Mouse (Mus musculus): ENCODE measurements at regions not wholly inside any gene's neighbourhood (a gene's known extent, or its start where the extent isn't known, plus 50 kb on each side); places are given as distances from the start of the nearest gene placed in this dataset.

DNA sequence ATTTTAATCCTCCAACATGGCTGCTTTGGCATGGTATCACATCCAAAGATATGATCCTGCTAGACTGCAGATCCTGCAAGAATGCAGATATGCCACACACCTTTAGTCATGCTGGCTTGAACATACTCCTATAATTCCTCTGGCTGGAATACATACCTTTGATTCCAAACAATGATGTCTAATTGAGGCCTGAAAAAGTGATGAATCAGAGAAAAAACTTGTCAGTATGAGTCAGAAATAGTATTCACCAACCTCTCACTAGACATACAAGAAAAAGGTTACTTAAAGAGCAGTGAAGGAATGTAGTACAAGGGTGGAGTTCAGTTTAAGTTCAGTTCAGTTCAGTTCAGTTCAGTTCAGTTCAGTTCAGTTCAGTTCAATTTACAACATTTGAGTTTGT is 214.5 kb upstream of the Sema3a start:
- TF ChIP-seq POLR2A (IDR thresholded peaks at IDR 0.05; ENCODE audit: low read depth, low read length) (no peak), CTCF (IDR thresholded peaks at IDR 0.05; ENCODE audit: extremely low read depth, insufficient read depth, insufficient read length, insufficient replicate concordance) (no peak)
